Mouse (Mus musculus) intestine, embryonic 15.5 days (tissue): ENCODE measurements around the gene Napsa. TPM values are rescaled to one million over a fixed set of nuclear protein-coding genes. Genes with fewer than 3 reads are reported as not detected.
A peak's percentile ranks its signal among the peaks of the same experiment; 100 is the strongest.

ENCODE experiments used
- ATAC-seq: fragments of 200-750 bp; cut with Nextera tagmentation; 2 replicates; pipeline ENCODE4 v1.8.0; 2017; ENCODE audit warnings: moderate TSS enrichment, moderate library complexity
- H3K27ac ChIP-seq: fragments of 300-500 bp; sonication (generic); 2 replicates; pipeline ENCODE4 v1.5.1; 2015; ENCODE audit warnings: mild to moderate bottlenecking, inconsistent platforms
- H3K27me3 ChIP-seq: fragments of 300-500 bp; sonication (generic); replicated peaks from 2 replicates; pipeline ENCODE4 v1.6.1; 2015; ENCODE audit warnings: inconsistent platforms
- H3K36me3 ChIP-seq: fragments of 300-500 bp; sonication (generic); 2 replicates; pipeline ENCODE4 v1.6.1; 2015; ENCODE audit warnings: inconsistent platforms
- H3K4me1 ChIP-seq: fragments of 300-500 bp; sonication (generic); replicated peaks from 2 replicates; pipeline ENCODE4 v1.6.1; 2015; ENCODE audit warnings: inconsistent platforms
- H3K4me2 ChIP-seq: fragments of 300-500 bp; sonication (generic); replicated peaks from 2 replicates; pipeline ENCODE4 v1.6.1; 2015; ENCODE audit warnings: mild to moderate bottlenecking, inconsistent platforms
- H3K4me3 ChIP-seq: fragments of 300-500 bp; sonication (generic); replicated peaks from 2 replicates; pipeline ENCODE4 v1.5.1; 2015; ENCODE audit warnings: inconsistent platforms
- H3K9ac ChIP-seq: fragments of 300-500 bp; sonication (generic); 2 replicates; pipeline ENCODE4 v1.6.1; 2015; ENCODE audit warnings: inconsistent platforms
- H3K9me3 ChIP-seq: fragments of 300-500 bp; sonication (generic); 2 replicates; pipeline ENCODE4 v1.6.1; 2016; ENCODE audit warnings: inconsistent platforms
- WGBS: fragments of 180-500 bp; shearing (Covaris S2); methylation state at CpG from one replicate; pipeline ENCODE4 v1.1.7; 2015; 5-methylcytosine and 5-hydroxymethylcytosine counted together
- polyA plus RNA-seq: library from polyadenylated mRNA; unstranded; fragments of >200 nt; fragmentation: Nextera tagmentation; extraction: Ambion mirVana; gene quantifications from 2 replicates; pipeline ENCODE4 v1.2.1, GENCODE M21; 2015

Gene Napsa
- polyA plus RNA-seq, 1 experiment from 2014 or later, result 3.6 TPM

DNA sequence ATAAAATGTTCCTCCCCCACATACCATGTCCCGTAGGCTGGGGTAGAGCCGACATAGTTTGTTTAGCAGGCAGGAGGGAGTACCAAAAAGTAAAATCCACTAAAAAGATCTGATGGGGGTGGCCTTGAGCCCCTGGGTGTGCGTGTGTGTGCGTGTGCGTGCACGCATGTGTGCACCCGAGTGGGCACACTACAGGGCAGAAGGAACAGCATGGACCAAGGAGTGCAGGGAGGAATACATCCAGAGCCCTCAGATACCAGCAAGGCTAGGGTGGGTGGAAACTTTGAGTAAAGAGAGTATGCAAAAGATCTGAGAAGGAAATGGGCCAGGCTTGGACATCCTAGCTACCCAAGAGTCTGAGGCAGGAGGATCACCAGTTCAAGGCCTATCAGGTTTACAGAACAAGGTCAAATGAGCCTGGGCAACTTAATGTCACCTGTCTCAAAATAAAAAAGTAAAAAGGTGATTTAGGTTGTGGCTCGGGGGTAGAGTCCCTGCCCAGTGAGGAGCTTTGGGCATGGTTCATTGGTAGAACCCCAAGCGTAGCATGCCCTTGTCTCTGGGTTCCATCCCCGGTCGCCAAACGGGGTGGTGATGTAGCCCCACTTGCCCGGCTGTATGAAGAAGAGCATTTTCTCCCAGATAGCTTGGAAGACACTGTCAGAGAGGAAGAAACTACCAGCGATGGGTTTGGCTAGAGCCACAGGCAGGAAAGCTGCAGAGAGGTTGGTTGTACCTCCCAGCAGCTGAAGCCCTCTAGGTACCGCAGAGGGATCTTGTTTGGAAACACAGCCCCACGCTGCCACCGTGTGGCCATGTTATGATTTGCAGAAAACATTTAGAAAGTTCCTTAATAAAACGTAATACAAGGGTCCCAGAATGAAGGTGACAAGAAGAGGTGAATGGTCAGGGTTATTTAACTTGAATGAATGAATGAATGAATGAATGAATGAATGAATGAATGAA is 11.5 kb upstream of the Napsa start:
- Histone ChIP-seq H3K4me2 (no peak overlapping the region), H3K9ac (no peak overlapping the region), H3K9me3 (no peaks in the 10 kb centered on the region), H3K27me3 (0 out of 2 replicates have a peak, but pooled peaks cover 3% of the 10 kb centered on the region), H3K27ac (no peak overlapping the region), H3K4me1 (no peaks in the 10 kb centered on the region), H3K4me3 (no peak overlapping the region), H3K36me3 (no peaks in the 10 kb centered on the region)
- 54% methylated on average over 18 of the region's 18 CpGs for WGBS
- 0 out of 2 replicates have a peak, but pooled peaks have one; percentile 22 for ATAC-seq

DNA sequence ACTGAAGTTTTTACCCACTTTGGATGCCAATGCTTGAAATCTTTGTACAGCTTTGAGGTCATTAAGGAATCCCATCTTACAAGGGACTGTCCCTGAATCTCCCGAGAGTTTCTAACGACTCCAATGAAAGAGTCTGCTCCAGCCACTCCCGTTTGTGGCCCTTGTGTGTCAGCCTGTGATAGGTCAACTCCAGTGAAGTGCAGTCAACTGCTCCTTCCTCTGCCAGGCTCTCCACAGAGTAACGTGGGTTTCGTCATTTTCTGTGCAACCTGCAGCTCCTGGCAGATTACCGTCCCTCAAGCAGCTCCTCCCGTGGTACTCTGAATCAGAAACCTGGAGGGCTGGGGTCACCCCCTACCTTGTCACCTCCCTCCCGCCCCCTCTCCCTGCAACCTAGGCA is 8.9 kb upstream of the Napsa start:
- Histone ChIP-seq H3K9me3 (no peaks in the 10 kb centered on the region), H3K4me3 (no peak overlapping the region), H3K4me1 (no peaks in the 10 kb centered on the region), H3K27me3 (0 out of 2 replicates have a peak, but pooled peaks cover 3% of the 10 kb centered on the region), H3K4me2 (no peak overlapping the region), H3K36me3 (no peaks in the 10 kb centered on the region), H3K9ac (no peak overlapping the region), H3K27ac (no peak overlapping the region)
- 42% methylated on average over 8 of the region's 8 CpGs for WGBS
- ATAC-seq, result no peak

DNA sequence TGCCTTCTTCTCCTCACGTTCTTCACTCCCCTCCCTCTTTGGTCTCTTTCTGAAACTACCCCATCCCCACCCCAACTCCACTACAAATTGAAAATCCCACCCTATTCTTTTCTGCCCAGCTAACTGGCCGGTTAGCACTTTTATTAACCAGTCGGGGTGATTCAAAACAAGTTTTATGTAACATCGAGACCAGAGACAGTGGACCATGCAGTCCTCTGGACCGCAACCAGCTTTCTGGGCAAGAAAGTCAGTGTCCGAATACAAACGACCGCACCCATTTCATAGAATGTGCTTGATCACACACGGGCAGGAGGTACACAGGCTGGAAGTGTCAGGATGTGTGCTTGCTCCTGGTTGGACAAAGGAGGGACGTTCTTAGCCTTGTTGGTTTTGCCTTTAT is 7.7 kb upstream of the Napsa start:
- no peaks in the 10 kb centered on the region for H3K9me3 ChIP-seq
- 84% methylated on average over 10 of the region's 10 CpGs for WGBS
- H3K4me2 ChIP-seq, result no peak overlapping the region
- H3K9ac ChIP-seq, result no peak overlapping the region
- peaks cover 7% of the 10 kb centered on the region; the same call in 1 of the 2 replicates for H3K27me3 ChIP-seq
- H3K27ac ChIP-seq, result no peak overlapping the region
- H3K4me3 ChIP-seq, result no peak overlapping the region
- no peak for ATAC-seq
- no peaks in the 10 kb centered on the region for H3K36me3 ChIP-seq
- H3K4me1 ChIP-seq, result no peaks in the 10 kb centered on the region

DNA sequence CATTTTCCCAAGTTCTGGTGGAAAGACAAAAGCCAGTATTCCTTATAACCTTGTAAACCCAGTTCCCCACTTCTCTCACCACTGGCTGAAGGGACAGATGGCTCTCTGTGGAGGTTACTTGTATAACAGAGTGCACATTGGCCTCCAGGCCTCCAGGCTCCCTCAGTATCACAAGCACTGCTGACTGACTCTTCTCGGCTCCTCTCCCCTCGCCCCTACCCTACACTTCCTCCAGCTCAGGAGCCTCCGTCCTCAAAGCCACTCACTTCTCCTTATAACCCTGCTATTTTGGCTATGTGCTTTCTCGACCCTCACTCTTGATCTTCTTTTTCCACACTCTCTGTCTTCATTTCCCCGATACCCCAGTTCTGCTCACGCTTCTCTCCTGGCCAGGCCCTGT is 6.8 kb upstream of the Napsa start:
- WGBS, result 67% methylated on average over 6 of the region's 6 CpGs
- Histone ChIP-seq H3K36me3 (no peaks in the 10 kb centered on the region), H3K4me3 (no peak overlapping the region), H3K27ac (no peak overlapping the region), H3K4me2 (no peak overlapping the region), H3K9me3 (no peaks in the 10 kb centered on the region), H3K9ac (no peak overlapping the region), H3K4me1 (no peaks in the 10 kb centered on the region), H3K27me3 (peaks cover 7% of the 10 kb centered on the region; the same call in 1 of the 2 replicates)
- no peak for ATAC-seq

DNA sequence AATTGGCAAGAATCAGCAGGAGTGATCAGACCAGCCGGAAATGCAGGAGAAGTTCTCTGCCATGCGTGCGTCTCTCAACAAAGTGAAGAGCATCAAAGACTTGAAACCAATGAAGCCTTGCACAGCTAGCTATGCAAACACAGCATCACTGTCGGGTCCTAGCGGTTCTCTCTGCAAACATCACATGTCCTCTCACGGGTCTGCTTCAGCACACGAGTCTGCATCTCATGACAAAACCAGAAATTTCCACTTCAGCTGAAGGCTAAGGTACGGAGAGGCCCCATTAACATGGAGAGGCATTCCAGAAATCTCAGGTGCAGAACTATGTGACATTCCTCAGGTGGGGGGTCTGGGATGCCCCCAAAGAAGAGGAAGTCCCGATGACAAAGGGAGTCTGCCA is 3.4 kb upstream of the Napsa start:
- no peak overlapping the region for H3K4me3 ChIP-seq
- H3K27ac ChIP-seq, result no peak overlapping the region
- H3K27me3 ChIP-seq, result peaks cover 4% of the 10 kb centered on the region; the same call in 1 of the 2 replicates
- no peak for ATAC-seq
- no peak overlapping the region for H3K4me2 ChIP-seq
- H3K9ac ChIP-seq, result no peak overlapping the region
- no peaks in the 10 kb centered on the region for H3K9me3 ChIP-seq
- H3K36me3 ChIP-seq, result no peaks in the 10 kb centered on the region
- WGBS, result 62% methylated on average over 9 of the region's 9 CpGs
- no peaks in the 10 kb centered on the region for H3K4me1 ChIP-seq

DNA sequence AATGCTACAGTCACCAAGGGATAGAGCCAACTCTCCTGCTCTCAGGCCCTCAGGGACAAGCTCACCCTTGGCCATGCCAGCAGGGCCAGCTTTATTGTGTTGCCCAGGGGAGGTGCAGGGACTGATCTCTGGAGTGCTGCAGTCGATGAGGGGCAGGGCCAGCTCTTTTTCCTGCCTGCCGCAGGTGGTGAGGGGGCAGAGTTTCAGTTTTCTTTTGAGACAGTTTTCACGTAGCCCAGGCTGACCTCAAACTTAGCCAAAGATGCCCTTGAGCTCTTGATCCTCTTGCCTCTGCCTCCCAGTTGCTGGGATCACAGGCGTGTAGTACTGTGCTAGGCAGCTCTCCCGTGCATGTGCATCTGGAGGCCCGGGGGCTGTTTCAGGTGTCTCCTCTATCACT is 1.2 kb upstream of the Napsa start:
- no peaks in the 10 kb centered on the region for H3K36me3 ChIP-seq
- H3K4me3 ChIP-seq, result no peak overlapping the region
- H3K27ac ChIP-seq, result no peak overlapping the region
- H3K9ac ChIP-seq, result no peak overlapping the region
- no peaks in the 10 kb centered on the region for H3K4me1 ChIP-seq
- ATAC-seq, result no peak
- peaks cover 4% of the 10 kb centered on the region; the same call in 1 of the 2 replicates for H3K27me3 ChIP-seq
- no peak overlapping the region for H3K4me2 ChIP-seq
- no peaks in the 10 kb centered on the region for H3K9me3 ChIP-seq
- 79% methylated on average over 6 of the region's 6 CpGs for WGBS

DNA sequence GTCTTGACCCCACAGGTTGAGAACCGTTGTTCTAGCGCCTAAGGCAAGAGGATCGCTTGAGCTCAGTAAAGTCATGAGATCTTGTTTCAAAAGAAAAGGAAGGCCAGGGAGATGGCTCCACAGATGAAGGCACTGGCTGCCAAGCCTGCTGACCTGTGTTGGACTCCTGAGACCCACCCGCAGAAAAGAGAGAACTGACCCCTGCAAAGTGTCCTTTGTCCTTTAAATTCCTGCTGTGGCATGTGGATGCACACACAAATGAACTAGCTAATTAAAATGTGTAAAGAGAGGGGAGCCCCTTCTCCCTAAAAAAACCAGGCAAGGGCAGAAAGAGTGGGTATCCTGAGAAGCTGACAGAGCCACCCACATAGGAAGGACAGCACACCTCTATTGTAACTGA is 369 bp upstream of the Napsa start:
- Histone ChIP-seq H3K9me3 (no peaks in the 10 kb centered on the region), H3K4me1 (no peaks in the 10 kb centered on the region), H3K27me3 (peaks cover 4% of the 10 kb centered on the region; the same call in 1 of the 2 replicates), H3K36me3 (no peaks in the 10 kb centered on the region), H3K9ac (no peak overlapping the region), H3K27ac (no peak overlapping the region), H3K4me2 (no peak overlapping the region), H3K4me3 (no peak overlapping the region)
- ATAC-seq, result no peak
- WGBS, result 76% methylated on average over 4 of the region's 4 CpGs

DNA sequence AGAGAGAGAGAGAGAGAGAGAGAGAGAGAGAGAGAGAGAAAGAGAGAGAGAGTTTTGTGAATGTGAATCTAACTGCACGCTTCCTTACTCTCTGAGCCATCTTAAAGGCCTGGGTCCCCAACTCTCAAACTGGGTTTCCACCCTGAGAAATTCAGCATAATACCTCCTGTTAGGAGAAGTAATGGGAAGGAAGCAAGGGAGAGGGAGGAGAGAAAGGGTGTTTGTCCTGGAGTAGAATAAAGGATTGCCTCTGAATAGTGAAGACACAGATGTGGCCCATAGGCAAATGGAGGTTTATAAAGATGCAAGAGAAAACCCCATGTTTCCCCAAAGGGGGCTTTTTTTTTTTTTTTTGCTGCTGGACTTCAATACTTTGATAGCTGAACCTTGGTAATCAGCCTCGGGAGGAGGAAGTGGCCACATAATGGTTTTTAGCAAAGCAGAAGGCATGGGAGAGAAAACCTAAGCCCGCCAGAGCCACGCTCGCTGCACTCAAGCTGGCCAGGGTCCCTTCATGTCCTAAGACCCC is 840 bp downstream of the Napsa start:
- Histone ChIP-seq H3K27me3 (peaks cover 4% of the 10 kb centered on the region; the same call in 1 of the 2 replicates), H3K4me2 (no peak overlapping the region), H3K4me1 (no peaks in the 10 kb centered on the region), H3K27ac (no peak overlapping the region), H3K36me3 (no peaks in the 10 kb centered on the region), H3K9ac (no peak overlapping the region), H3K4me3 (no peak overlapping the region), H3K9me3 (no peaks in the 10 kb centered on the region)
- ATAC-seq, result no peak
- 74% methylated on average over 5 of the region's 5 CpGs for WGBS

DNA sequence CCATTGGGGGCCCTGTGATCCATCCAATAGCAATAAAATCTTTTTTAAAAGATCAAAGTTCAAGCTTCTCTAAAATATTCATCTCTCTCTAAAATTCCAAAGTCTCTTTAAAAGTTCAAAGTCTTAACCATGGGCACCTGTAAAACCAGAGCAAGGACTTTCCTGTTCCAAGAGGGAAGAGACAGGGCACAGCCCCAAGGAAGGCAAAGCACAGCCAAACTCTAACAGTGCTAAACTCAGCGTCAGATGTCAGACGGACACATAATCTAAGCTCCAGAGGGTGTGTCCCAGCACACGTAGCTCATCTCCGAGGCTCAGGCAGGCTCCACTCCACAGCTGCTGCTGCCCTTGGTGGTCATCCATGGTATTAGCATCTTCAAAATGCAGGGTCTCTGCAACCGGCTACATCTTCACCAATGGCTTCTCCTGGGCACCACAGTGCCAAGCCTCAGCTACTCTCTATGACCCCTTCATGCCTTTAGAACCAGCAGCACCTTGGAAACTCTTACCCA is 4.2 kb downstream of the Napsa start:
- H3K36me3 ChIP-seq, result no peaks in the 10 kb centered on the region
- no peaks in the 10 kb centered on the region for H3K9me3 ChIP-seq
- no peak overlapping the region for H3K4me2 ChIP-seq
- H3K4me1 ChIP-seq, result no peaks in the 10 kb centered on the region
- ATAC-seq, result no peak
- no peak overlapping the region for H3K9ac ChIP-seq
- no peak overlapping the region for H3K4me3 ChIP-seq
- WGBS, result 24% methylated on average over 5 of the region's 5 CpGs
- 0 out of 2 replicates have a peak, but pooled peaks cover 9% of the 10 kb centered on the region for H3K27me3 ChIP-seq
- H3K27ac ChIP-seq, result no peak overlapping the region

DNA sequence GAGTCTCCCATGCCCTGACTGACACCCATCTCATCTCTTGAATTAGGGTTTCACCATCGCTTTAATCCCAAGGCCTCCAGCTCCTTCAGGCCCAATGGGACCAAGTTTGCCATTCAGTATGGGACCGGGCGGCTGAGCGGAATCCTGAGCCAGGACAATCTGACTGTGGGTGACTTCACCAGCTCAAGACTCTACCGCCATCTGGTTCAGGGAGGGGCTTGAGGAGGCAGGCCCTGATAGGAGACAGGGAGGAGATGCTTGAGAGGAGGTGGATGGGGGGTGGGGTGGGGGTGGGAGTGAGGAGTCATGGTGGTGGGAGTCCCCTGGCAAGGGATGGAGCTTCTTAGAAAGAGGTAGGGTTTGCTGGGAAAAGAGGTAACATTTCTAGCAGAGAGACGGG is 9.5 kb downstream of the Napsa start:
- Histone ChIP-seq H3K9ac (no peak overlapping the region), H3K9me3 (no peaks in the 10 kb centered on the region), H3K36me3 (no peaks in the 10 kb centered on the region), H3K4me2 (no peak overlapping the region), H3K4me3 (no peak overlapping the region), H3K27ac (no peak overlapping the region), H3K4me1 (no peaks in the 10 kb centered on the region), H3K27me3 (peaks cover 30% of the 10 kb centered on the region)
- no peak for ATAC-seq
- WGBS, result 76% methylated on average over 6 of the region's 6 CpGs

DNA sequence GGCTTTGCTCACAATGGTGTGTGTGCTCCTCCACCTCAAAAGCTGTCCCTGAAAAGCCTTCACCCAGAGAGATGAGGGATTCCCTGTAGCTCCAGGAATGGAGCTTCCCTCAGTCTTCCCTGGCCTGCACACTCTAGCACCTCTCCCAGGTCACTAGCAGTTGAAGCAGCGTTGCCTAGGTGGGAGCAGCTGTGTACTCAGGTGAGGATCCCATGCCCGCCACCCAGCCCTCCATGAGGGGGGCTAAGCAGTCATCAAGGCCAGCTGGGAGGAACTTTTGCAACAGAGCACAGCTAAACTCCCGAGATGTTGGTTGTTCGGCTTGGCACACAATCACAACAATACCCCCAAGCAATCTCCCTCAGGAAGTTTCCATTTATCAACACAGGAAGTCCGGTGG is 10.5 kb downstream of the Napsa start:
- WGBS, result 66% methylated on average over 5 of the region's 5 CpGs
- Histone ChIP-seq H3K9ac (no peak overlapping the region), H3K36me3 (no peaks in the 10 kb centered on the region), H3K27ac (no peak overlapping the region), H3K27me3 (peaks cover 41% of the 10 kb centered on the region), H3K4me2 (no peak overlapping the region), H3K4me1 (0 out of 2 replicates have a peak, but pooled peaks cover 4% of the 10 kb centered on the region), H3K9me3 (no peaks in the 10 kb centered on the region), H3K4me3 (no peak overlapping the region)
- ATAC-seq, result no peak

DNA sequence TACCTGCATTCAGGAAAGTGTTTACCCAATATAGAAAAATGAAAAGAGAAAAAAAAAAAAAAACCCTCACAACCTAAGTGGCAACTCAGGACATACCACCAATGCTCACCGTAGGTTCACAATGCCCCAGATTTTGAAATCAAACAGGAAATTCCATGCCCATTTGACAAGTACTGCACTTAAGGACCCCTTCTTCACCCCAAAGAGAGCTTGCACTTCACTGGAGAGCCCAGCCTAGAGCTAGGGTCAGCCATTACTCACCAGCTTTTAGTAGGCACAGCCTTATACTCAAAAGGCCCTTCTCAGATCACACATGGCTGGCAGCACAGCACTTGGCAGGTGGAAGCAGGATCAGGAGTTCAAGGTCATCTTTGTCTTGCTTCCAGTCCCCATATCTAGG is 11.0 kb downstream of the Napsa start:
- Histone ChIP-seq H3K4me2 (no peak overlapping the region), H3K9ac (no peak overlapping the region), H3K4me3 (no peak overlapping the region), H3K27ac (no peak overlapping the region), H3K4me1 (0 out of 2 replicates have a peak, but pooled peaks cover 4% of the 10 kb centered on the region), H3K36me3 (no peaks in the 10 kb centered on the region), H3K9me3 (no peaks in the 10 kb centered on the region), H3K27me3 (peaks cover 45% of the 10 kb centered on the region)
- no peak for ATAC-seq
- 82% methylated on average over 1 of the region's 1 CpGs for WGBS
